Mouse (Mus musculus) adrenal gland, postnatal 0 days (tissue): ENCODE data around the gene Fpgs. TPM values are rescaled to one million over a fixed set of nuclear protein-coding genes. Genes with fewer than 3 reads are reported as not detected.

Experiments used
- microRNA-seq: library from miRNA; unstranded; fragments of <30 nt; microRNA quantifications from one replicate; pipeline ENCODE4, GENCODE M21; 2016; ENCODE audit warnings: borderline replicate concordance; ENCODE audit not compliant: insufficient number of aligned reads
- polyA plus RNA-seq: library from polyadenylated mRNA; unstranded; fragments of >200 nt; fragmentation: Nextera tagmentation; extraction: Ambion mirVana; gene quantifications from 2 replicates; pipeline ENCODE4 v1.2.1, GENCODE M21; 2015

Gene Fpgs
- polyA plus RNA-seq, result 18.9 and 30.7 TPM in 2 replicates

GRCm38 (mm10) chr2:32704021-32704421, at the start of gene Fpgs:
Gene Fpgs, minus strand, starts transcription at chr2:32704145.

DNA sequence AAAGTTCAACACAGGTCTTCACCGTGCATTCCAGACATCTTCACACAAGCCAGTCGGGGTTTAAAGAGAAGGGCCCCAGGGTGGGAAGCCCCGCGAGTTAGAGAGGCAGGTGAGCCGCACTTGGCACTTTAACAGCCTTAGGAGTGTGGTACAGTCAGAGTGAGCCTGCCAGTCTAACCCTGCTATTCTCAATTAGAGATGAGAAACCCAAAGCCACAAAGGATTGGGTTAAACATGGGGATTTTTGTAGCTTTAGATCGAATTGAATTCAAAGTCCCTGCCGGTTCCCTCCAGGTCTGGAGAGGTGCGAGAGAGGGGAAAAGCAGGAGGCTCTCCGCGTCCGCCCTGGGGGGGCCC, 36.9 kb upstream of the Fpgs start, which contains the start of gene 6330409D20Rik:
TSS of gene 6330409D20Rik (minus strand) at position 101 of the 357 bp plus-strand sequence.

DNA sequence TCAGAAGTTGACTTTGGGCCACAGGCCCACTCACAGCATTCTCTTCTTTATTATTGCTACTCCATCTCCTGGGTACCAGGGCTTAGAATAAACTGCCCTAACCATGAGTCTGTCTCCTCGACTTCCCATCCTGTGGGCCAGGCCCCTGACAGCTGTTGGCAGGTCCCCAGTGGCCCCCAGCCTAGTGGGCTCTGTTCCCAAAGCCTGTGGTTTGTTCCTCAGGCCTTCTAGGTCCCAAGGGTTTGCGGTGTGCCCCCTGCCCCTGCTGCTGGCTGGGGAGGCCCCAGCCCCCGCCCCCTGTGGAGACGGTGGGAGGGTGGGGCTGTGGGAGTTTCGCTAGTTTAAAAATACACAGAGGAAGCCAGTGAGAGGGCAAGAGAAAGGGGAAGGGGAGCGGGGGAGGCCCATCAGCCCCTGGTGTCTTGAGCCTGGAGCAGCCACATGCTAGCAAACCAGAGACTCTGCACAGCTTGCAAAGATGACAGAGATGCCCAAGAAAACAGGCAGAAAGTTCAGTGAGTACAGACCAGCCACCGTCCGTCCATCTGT, 16.8 kb upstream of the Fpgs start, which contains the start of gene Sh2d3c:
TSS of gene Sh2d3c (plus strand) at position 375 of the 549 bp plus-strand sequence.

DNA sequence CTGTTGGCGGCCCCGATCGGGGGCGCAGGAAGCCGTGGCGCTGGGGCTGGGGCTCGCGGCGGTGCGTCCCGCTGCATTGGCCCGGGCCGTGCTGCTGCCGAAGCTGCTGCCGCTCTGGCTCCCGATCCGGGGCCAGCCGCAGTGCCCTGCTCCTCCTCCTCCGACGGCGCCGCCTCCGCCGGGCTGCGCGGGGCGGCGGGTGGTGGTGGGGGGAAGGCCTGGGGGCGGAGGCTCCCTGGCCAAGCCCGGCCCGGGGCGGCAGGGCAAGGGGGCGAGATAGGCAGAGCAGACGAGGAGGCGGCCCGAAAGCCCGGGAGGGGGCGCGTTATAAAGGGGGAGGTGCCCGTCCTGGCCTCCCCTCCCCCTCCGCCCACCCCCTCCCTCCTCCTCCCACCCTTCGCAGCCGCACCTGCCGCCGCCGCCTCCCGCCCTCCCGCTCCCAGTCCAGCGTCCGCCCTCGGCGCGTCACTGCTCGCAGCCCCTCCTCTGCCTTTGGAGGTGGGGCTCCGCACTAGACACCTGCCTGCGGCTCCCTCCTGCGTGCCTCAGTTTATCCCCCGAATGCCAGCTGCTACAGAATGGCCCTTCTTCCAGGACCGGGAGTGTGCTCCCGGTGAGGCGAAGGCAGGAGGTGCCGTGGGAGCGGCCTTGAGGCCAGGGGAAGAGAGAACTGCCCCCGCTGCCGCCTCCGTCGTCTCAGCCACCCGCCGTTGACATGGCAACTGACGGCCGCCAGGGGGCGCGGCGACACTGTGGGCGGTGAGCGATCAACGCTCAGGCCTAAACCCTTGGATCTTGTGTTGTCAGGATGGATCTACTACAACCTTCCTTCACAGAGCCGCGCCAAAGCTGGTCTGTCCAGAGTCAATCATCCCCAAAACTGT, 9.2 kb upstream of the Fpgs start, which contains the start of gene Cdk9:
TSS of gene Cdk9 (minus strand) at position 143 of the 884 bp plus-strand sequence.

GRCm38 (mm10) chr2:32646379-32647056, 57.4 kb downstream of the Fpgs start, which contains the start of gene Eng:
Gene Eng, plus strand, starts transcription at chr2:32646595.

Small RNA genes lying within 50 kb of the gene (microRNA-seq; reads per million reads assigned to microRNA genes)
- not detected for gene Gm47291
- not detected for gene Mir1954
- not detected for gene Mir2861
- gene Mir3960, result not detected
- not detected for gene Mir8093

Other genes with a start within 250 kb of the Fpgs start
- gene Fam102a, start 168.8 kb downstream of the Fpgs start, polyA plus RNA-seq, result 12.2 and 13.5 TPM in 2 replicates
- 84.7 and 92.7 TPM in 2 replicates for gene Dpm2, start 133.3 kb downstream of the Fpgs start, polyA plus RNA-seq
- 0.23 and 0.30 TPM in 2 replicates for gene Pip5kl1, start 129.3 kb downstream of the Fpgs start, polyA plus RNA-seq
- gene 9430097D07Rik, start 128.5 kb downstream of the Fpgs start, polyA plus RNA-seq, result 0.14 and 0.32 TPM in 2 replicates
- 10.8 and 12.2 TPM in 2 replicates for gene St6galnac4, start 117.0 kb downstream of the Fpgs start, polyA plus RNA-seq
- gene St6galnac6, start 104.4 kb downstream of the Fpgs start, polyA plus RNA-seq, result 21.6 and 31.5 TPM in 2 replicates
- gene Ak1, start 82.4 kb downstream of the Fpgs start, polyA plus RNA-seq, result 41.5 and 46.4 TPM in 2 replicates
- gene Eng, start 57.5 kb downstream of the Fpgs start, polyA plus RNA-seq, result 48.8 and 66.6 TPM in 2 replicates
- 68.7 and 83.3 TPM in 2 replicates for gene Cdk9, start 8.9 kb upstream of the Fpgs start, polyA plus RNA-seq
- 23.3 and 23.8 TPM in 2 replicates for gene Sh2d3c, start 16.9 kb upstream of the Fpgs start, polyA plus RNA-seq
- 0.61 and 0.76 TPM in 2 replicates for gene 6330409D20Rik, start 36.9 kb upstream of the Fpgs start, polyA plus RNA-seq
- gene Tor2a, start 53.1 kb upstream of the Fpgs start, polyA plus RNA-seq, result 36.1 and 50.2 TPM in 2 replicates
- gene Ttc16, start 71.5 kb upstream of the Fpgs start, polyA plus RNA-seq, result 0.07 TPM in 1 of 2 replicates, not detected in the other
- 2.3 and 3.2 TPM in 2 replicates for gene Ptrh1, start 71.6 kb upstream of the Fpgs start, polyA plus RNA-seq
- 0.11 TPM in 1 of 2 replicates, not detected in the other for gene Cfap157, start 80.3 kb upstream of the Fpgs start, polyA plus RNA-seq
- 24.2 and 45.3 TPM in 2 replicates for gene Stxbp1, start 143.1 kb upstream of the Fpgs start, polyA plus RNA-seq
- gene Fam129b, start 172.0 kb upstream of the Fpgs start, polyA plus RNA-seq, result 22.0 and 34.5 TPM in 2 replicates